Mouse (Mus musculus): ENCODE data around the gene Frmd5. TPM values are rescaled to one million over a fixed set of nuclear protein-coding genes. Genes with fewer than 3 reads are reported as not detected.
A peak's percentile ranks its signal among the peaks of the same experiment; 100 is the strongest.

The Frmd5 gene
- total RNA-seq, 2 experiments from 2014 or later = 32.6 to 35.4 TPM

GRCm38 (mm10) chr2:121668256-121668655 lies 138.6 kb downstream of the Frmd5 start:
- no peak for TF ChIP-seq CTCF (conservative IDR thresholded peaks at IDR 0.05)
- Histone ChIP-seq H3K27ac (no peak overlapping the region), H3K4me3 (no peak overlapping the region)
- no peak for DNase-seq (ENCODE audit: low spot score in 2 of 2)

- TF ChIP-seq CTCF (conservative IDR thresholded peaks at IDR 0.05) = no peak
- no peak for DNase-seq (ENCODE audit: low spot score in 2 of 2)
- Histone ChIP-seq H3K27ac (0 out of 2 replicates have a peak overlapping the region, but pooled peaks have one; percentile 11), H3K4me3 (no peak overlapping the region)
Observed at GRCm38 (mm10) chr2:121661160-121661502, 145.8 kb downstream of the Frmd5 start.

- TF ChIP-seq CTCF (conservative IDR thresholded peaks at IDR 0.05) = no peak
- DNase-seq (ENCODE audit: low spot score in 2 of 2) = no peak
- Histone ChIP-seq H3K4me3 (no peak overlapping the region), H3K27ac (peak overlapping the region; percentile 50)
Observed at GRCm38 (mm10) chr2:121660461-121661159, 146.3 kb downstream of the Frmd5 start.

GRCm38 (mm10) chr2:121659350-121659749 lies 147.5 kb downstream of the Frmd5 start:
- H3K4me3 ChIP-seq = no peak overlapping the region
- no peak for DNase-seq (ENCODE audit: low spot score in 2 of 2)
- H3K27ac ChIP-seq = no peak overlapping the region
- TF ChIP-seq CTCF (conservative IDR thresholded peaks at IDR 0.05) = no peak

- DNase-seq (ENCODE audit: low spot score in 2 of 2) = no peak
- H3K27ac ChIP-seq = no peak overlapping the region
- H3K4me3 ChIP-seq = no peak overlapping the region
- no peak for TF ChIP-seq CTCF (conservative IDR thresholded peaks at IDR 0.05)
Observed at GRCm38 (mm10) chr2:121658123-121658767, 148.6 kb downstream of the Frmd5 start.

- H3K27ac ChIP-seq = no peak overlapping the region
- TF ChIP-seq CTCF (conservative IDR thresholded peaks at IDR 0.05) = no peak
- no peak for DNase-seq (ENCODE audit: low spot score in 2 of 2)
- no peak overlapping the region for H3K4me3 ChIP-seq
Observed at GRCm38 (mm10) chr2:121655966-121656365, 150.9 kb downstream of the Frmd5 start.

GRCm38 (mm10) chr2:121655106-121655505 lies 151.8 kb downstream of the Frmd5 start:
- DNase-seq (ENCODE audit: low spot score in 2 of 2) = peak; percentile 16 to 52
- Histone ChIP-seq H3K4me3 (no peak overlapping the region), H3K27ac (peak overlapping the region; percentile 53)
- TF ChIP-seq CTCF (conservative IDR thresholded peaks at IDR 0.05) = no peak

- no peak overlapping the region for H3K27ac ChIP-seq
- DNase-seq (ENCODE audit: low spot score in 2 of 2) = no peak
Observed at GRCm38 (mm10) chr2:121646528-121646927, 160.4 kb downstream of the Frmd5 start.

GRCm38 (mm10) chr2:121642934-121643333 lies 164.0 kb downstream of the Frmd5 start:
- H3K27ac ChIP-seq = no peak overlapping the region
- no peak for DNase-seq (ENCODE audit: low spot score in 2 of 2)
- no peak overlapping the region for H3K4me3 ChIP-seq
- TF ChIP-seq CTCF (conservative IDR thresholded peaks at IDR 0.05) = no peak

More at GRCm38 (mm10) chr2:121646528-121646927, 160.4 kb downstream of the Frmd5 start:
- H3K4me3 ChIP-seq = no peak overlapping the region
- TF ChIP-seq CTCF (conservative IDR thresholded peaks at IDR 0.05) = no peak

GRCm38 (mm10) chr2:121632091-121632490 lies 174.8 kb downstream of the Frmd5 start:
- no peak for TF ChIP-seq CTCF (conservative IDR thresholded peaks at IDR 0.05)
- no peak for DNase-seq (ENCODE audit: low spot score in 2 of 2)
- H3K27ac ChIP-seq = no peak overlapping the region
- no peak overlapping the region for H3K4me3 ChIP-seq

GRCm38 (mm10) chr2:121630286-121630685 lies 176.6 kb downstream of the Frmd5 start:
- no peak for DNase-seq (ENCODE audit: low spot score in 2 of 2)
- H3K27ac ChIP-seq = no peak overlapping the region
- H3K4me3 ChIP-seq = no peak overlapping the region
- no peak for TF ChIP-seq CTCF (conservative IDR thresholded peaks at IDR 0.05)

- no peak for DNase-seq (ENCODE audit: low spot score in 2 of 2)
- Histone ChIP-seq H3K27ac (no peak overlapping the region), H3K4me3 (no peak overlapping the region)
- no peak for TF ChIP-seq CTCF (conservative IDR thresholded peaks at IDR 0.05)
Observed at GRCm38 (mm10) chr2:121628290-121628689, 178.6 kb downstream of the Frmd5 start.

GRCm38 (mm10) chr2:121625901-121626300 lies 181.0 kb downstream of the Frmd5 start:
- Histone ChIP-seq H3K4me3 (no peak overlapping the region), H3K27ac (no peak overlapping the region)
- TF ChIP-seq CTCF (conservative IDR thresholded peaks at IDR 0.05) = no peak
- no peak for DNase-seq (ENCODE audit: low spot score in 2 of 2)

All from layer of hippocampus, adult 2 months (tissue).